Mouse (Mus musculus) frontal cortex, postnatal 25 days (tissue): Measurements from ENCODE around the gene Ddr2.
"Not testable (repeated sequence)": the region's sequence is repeated elsewhere in the genome, so short reads cannot be mapped to it uniquely, and the experiment has no call there.

ENCODE experiments used
- DNase-seq, 2 experiments: peaks; one replicate each; pipeline ENCODE4 v3.0.0; 2022; ENCODE audit warnings: low spot score in 2 of 2

Ddr2 gene

GRCm38 (mm10) chr1:170102814-170103213 is 7.7 kb downstream of the Ddr2 start:
- not testable (repeated sequence) for DNase-seq

- no peak for DNase-seq
These were observed 23.9 kb downstream of the Ddr2 start for GRCm38 (mm10) chr1:170086631-170087030.

- DNase-seq: peak in 1 of 2 experiments; percentile 13
These were observed 26.3 kb downstream of the Ddr2 start for GRCm38 (mm10) chr1:170084151-170084796.

GRCm38 (mm10) chr1:170080907-170081306 is 29.7 kb downstream of the Ddr2 start:
- no peak for DNase-seq

- no peak for DNase-seq
These were observed 31.1 kb downstream of the Ddr2 start for GRCm38 (mm10) chr1:170079465-170079864.

GRCm38 (mm10) chr1:170076339-170076738 is 34.2 kb downstream of the Ddr2 start:
- no peak for DNase-seq

GRCm38 (mm10) chr1:170073768-170074167 is 36.8 kb downstream of the Ddr2 start:
- no peak for DNase-seq

GRCm38 (mm10) chr1:170069143-170069542 is 41.4 kb downstream of the Ddr2 start:
- no peak for DNase-seq

GRCm38 (mm10) chr1:170065931-170066330 is 44.6 kb downstream of the Ddr2 start:
- DNase-seq: no peak

GRCm38 (mm10) chr1:170065009-170065408 is 45.6 kb downstream of the Ddr2 start:
- DNase-seq: no peak

GRCm38 (mm10) chr1:170064083-170064494 is 46.5 kb downstream of the Ddr2 start:
- DNase-seq: no peak

- no peak for DNase-seq
These were observed 50.3 kb downstream of the Ddr2 start for GRCm38 (mm10) chr1:170060214-170060613.

GRCm38 (mm10) chr1:170059347-170059746 is 51.2 kb downstream of the Ddr2 start:
- DNase-seq: no peak

GRCm38 (mm10) chr1:170058051-170058450 is 52.5 kb downstream of the Ddr2 start:
- DNase-seq: no peak

- no peak for DNase-seq
These were observed 53.0 kb downstream of the Ddr2 start for GRCm38 (mm10) chr1:170057607-170058006.

- no peak for DNase-seq
These were observed 53.6 kb downstream of the Ddr2 start for GRCm38 (mm10) chr1:170056921-170057320.

- no peak for DNase-seq
These were observed 54.3 kb downstream of the Ddr2 start for GRCm38 (mm10) chr1:170056214-170056613.

GRCm38 (mm10) chr1:170052469-170053065 is 58.0 kb downstream of the Ddr2 start:
- no peak for DNase-seq

- DNase-seq: no peak
These were observed 58.9 kb downstream of the Ddr2 start for GRCm38 (mm10) chr1:170051631-170052177.

- DNase-seq: no peak
These were observed 62.1 kb downstream of the Ddr2 start for GRCm38 (mm10) chr1:170048434-170048833.

GRCm38 (mm10) chr1:170044726-170045471 is 65.7 kb downstream of the Ddr2 start:
- no peak for DNase-seq

GRCm38 (mm10) chr1:170043753-170044152 is 66.8 kb downstream of the Ddr2 start:
- DNase-seq: no peak

GRCm38 (mm10) chr1:170042996-170043395 is 67.6 kb downstream of the Ddr2 start:
- DNase-seq: no peak
